Mouse (Mus musculus) stomach, embryonic 15.5 days (tissue): Measurements from ENCODE around the gene Zfp217. TPM values are rescaled to one million over a fixed set of nuclear protein-coding genes. Genes with fewer than 3 reads are reported as not detected.

ENCODE experiments used
- ATAC-seq: fragments of 200-750 bp; cut with Nextera tagmentation; 2 replicates; pipeline ENCODE4 v1.8.0; 2017; ENCODE audit warnings: low read depth, moderate number of reproducible peaks, moderate TSS enrichment; ENCODE audit not compliant: insufficient read depth, low FRiP score
- H3K27ac ChIP-seq: fragments of 300-500 bp; sonication (generic); 2 replicates; pipeline ENCODE4 v1.5.1; 2015; ENCODE audit warnings: mild to moderate bottlenecking, inconsistent platforms
- H3K27me3 ChIP-seq: fragments of 300-500 bp; sonication (generic); replicated peaks from 2 replicates; pipeline ENCODE4 v1.6.1; 2015; ENCODE audit warnings: inconsistent platforms
- H3K36me3 ChIP-seq: fragments of 300-500 bp; sonication (generic); 2 replicates; pipeline ENCODE4 v1.6.1; 2015; ENCODE audit warnings: inconsistent platforms
- H3K4me1 ChIP-seq: fragments of 300-500 bp; sonication (generic); 2 replicates; pipeline ENCODE4 v1.6.1; 2015; ENCODE audit warnings: inconsistent platforms
- H3K4me2 ChIP-seq: fragments of 300-500 bp; sonication (generic); 2 replicates; pipeline ENCODE4 v1.6.1; 2015; ENCODE audit warnings: mild to moderate bottlenecking, inconsistent platforms
- H3K4me3 ChIP-seq: fragments of 300-500 bp; sonication (generic); replicated peaks from 2 replicates; pipeline ENCODE4 v1.5.1; 2015; ENCODE audit warnings: inconsistent platforms
- H3K9ac ChIP-seq: fragments of 300-500 bp; sonication (generic); 2 replicates; pipeline ENCODE4 v1.6.1; 2015; ENCODE audit warnings: inconsistent platforms
- H3K9me3 ChIP-seq: fragments of 300-500 bp; sonication (generic); 2 replicates; pipeline ENCODE4 v1.6.1; 2016; ENCODE audit warnings: inconsistent platforms
- WGBS: fragments of 180-500 bp; shearing (Covaris S2); methylation state at CpG from one replicate; pipeline ENCODE4 v1.1.7; 2015; 5-methylcytosine and 5-hydroxymethylcytosine counted together
- polyA plus RNA-seq: library from polyadenylated mRNA; unstranded; fragments of >200 nt; fragmentation: Nextera tagmentation; extraction: Ambion mirVana; gene quantifications from 2 replicates; pipeline ENCODE4 v1.2.1, GENCODE M21; 2015

The Zfp217 gene
- polyA plus RNA-seq, 1 experiment from 2014 or later = 4.0 TPM

DNA sequence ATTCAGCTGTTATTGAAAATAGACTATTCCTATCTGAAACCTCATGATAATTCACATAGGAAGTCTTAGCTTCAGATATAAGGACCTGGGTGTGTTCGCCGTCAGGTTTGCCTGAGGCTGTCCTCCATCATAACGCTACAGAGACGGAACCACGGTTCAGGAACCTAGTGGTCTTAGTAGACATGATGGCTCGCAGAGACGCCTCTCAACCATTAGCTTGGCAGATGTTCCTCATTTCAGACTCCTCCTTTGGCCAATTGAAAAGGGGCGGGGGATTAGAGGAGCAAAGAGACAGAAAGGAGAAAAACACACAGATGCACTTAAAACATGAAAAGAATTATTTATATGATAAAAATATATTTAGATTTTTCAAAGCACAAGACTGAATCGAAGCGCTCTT lies 69.9 kb downstream of the Zfp217 start:
- Histone ChIP-seq H3K36me3 (no peaks in the 10 kb centered on the region), H3K27me3 (no peaks in the 10 kb centered on the region), H3K9me3 (no peaks in the 10 kb centered on the region), H3K4me2 (no peak overlapping the region), H3K9ac (no peak overlapping the region), H3K27ac (no peak overlapping the region), H3K4me3 (no peak overlapping the region), H3K4me1 (no peaks in the 10 kb centered on the region)
- WGBS = 60% methylated on average over 10 of the region's 10 CpGs
- ATAC-seq = no peak

DNA sequence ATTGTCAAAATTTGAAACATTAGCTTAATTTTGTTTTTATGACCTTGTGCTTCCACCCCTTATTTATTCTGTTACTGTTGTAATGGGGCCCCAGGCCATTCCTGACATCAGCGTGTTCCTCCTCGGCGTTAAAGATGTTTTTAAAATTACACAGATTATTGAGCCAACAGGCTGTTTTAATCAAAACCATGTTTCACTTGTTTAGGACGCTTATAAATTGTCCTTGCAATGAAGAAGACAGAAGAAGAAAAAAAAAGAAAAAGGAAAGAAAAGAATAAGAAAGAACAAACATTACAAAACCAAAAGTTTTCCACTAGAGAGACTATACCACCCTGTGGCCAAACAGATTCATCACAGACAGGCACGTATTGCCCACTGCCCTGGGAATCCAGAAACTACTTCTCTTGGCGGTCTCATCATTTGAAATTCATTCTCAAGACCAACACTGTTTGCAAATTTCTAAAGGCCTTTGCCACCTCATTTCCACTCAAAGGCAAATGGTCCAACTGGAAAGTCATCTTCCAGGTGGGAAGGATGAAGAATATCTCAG lies 70.9 kb downstream of the Zfp217 start:
- no peak overlapping the region for H3K9ac ChIP-seq
- H3K9me3 ChIP-seq = no peaks in the 10 kb centered on the region
- WGBS = 55% methylated on average over 6 of the region's 6 CpGs
- no peak overlapping the region for H3K4me2 ChIP-seq
- no peaks in the 10 kb centered on the region for H3K4me1 ChIP-seq
- H3K27ac ChIP-seq = no peak overlapping the region
- H3K4me3 ChIP-seq = no peak overlapping the region
- H3K36me3 ChIP-seq = no peaks in the 10 kb centered on the region
- no peak for ATAC-seq
- H3K27me3 ChIP-seq = no peaks in the 10 kb centered on the region

GRCm38 (mm10) chr2:170070641-170071241 lies 77.2 kb downstream of the Zfp217 start:
- 21% methylated on average over 15 of the region's 15 CpGs for WGBS
- H3K4me3 ChIP-seq = peak overlapping the region; percentile 6; the same call in 1 of the 2 replicates

GRCm38 (mm10) chr2:170069976-170070375 lies 77.9 kb downstream of the Zfp217 start:
- Histone ChIP-seq H3K9ac (no peak overlapping the region), H3K4me3 (no peak overlapping the region), H3K36me3 (no peaks in the 10 kb centered on the region), H3K4me2 (no peak overlapping the region), H3K27me3 (no peaks in the 10 kb centered on the region), H3K9me3 (no peaks in the 10 kb centered on the region), H3K4me1 (peaks cover 7% of the 10 kb centered on the region; the same call in 1 of the 2 replicates), H3K27ac (peak overlapping the region; percentile 67)
- no peak for ATAC-seq
- WGBS = 67% methylated on average over 5 of the region's 5 CpGs

More at GRCm38 (mm10) chr2:170070641-170071241, 77.2 kb downstream of the Zfp217 start:
- H3K4me1 ChIP-seq = peaks cover 7% of the 10 kb centered on the region; the same call in 1 of the 2 replicates
- H3K27me3 ChIP-seq = no peaks in the 10 kb centered on the region
- peak overlapping the region; percentile 67; the same call in 1 of the 2 replicates for H3K27ac ChIP-seq
- no peaks in the 10 kb centered on the region for H3K9me3 ChIP-seq
- ATAC-seq = peak; percentile 83
- peak overlapping the region; percentile 52 for H3K4me2 ChIP-seq
- no peak overlapping the region for H3K9ac ChIP-seq
- H3K36me3 ChIP-seq = no peaks in the 10 kb centered on the region

GRCm38 (mm10) chr2:170062378-170062777 lies 85.5 kb downstream of the Zfp217 start:
- WGBS = 62% methylated on average over 3 of the region's 3 CpGs
- H3K9me3 ChIP-seq = no peaks in the 10 kb centered on the region

GRCm38 (mm10) chr2:170060066-170060465 lies 87.8 kb downstream of the Zfp217 start:
- 65% methylated on average over 4 of the region's 4 CpGs for WGBS
- no peak overlapping the region for H3K4me3 ChIP-seq
- no peaks in the 10 kb centered on the region for H3K9me3 ChIP-seq
- ATAC-seq = no peak
- no peaks in the 10 kb centered on the region for H3K27me3 ChIP-seq
- no peaks in the 10 kb centered on the region for H3K36me3 ChIP-seq
- no peak overlapping the region for H3K9ac ChIP-seq
- no peak overlapping the region for H3K27ac ChIP-seq
- no peaks in the 10 kb centered on the region for H3K4me1 ChIP-seq
- no peak overlapping the region for H3K4me2 ChIP-seq

More at GRCm38 (mm10) chr2:170062378-170062777, 85.5 kb downstream of the Zfp217 start:
- H3K9ac ChIP-seq = no peak overlapping the region
- no peaks in the 10 kb centered on the region for H3K4me1 ChIP-seq
- no peak overlapping the region for H3K4me3 ChIP-seq
- no peaks in the 10 kb centered on the region for H3K27me3 ChIP-seq
- no peak for ATAC-seq
- no peak overlapping the region for H3K4me2 ChIP-seq
- no peaks in the 10 kb centered on the region for H3K36me3 ChIP-seq
- no peak overlapping the region for H3K27ac ChIP-seq

DNA sequence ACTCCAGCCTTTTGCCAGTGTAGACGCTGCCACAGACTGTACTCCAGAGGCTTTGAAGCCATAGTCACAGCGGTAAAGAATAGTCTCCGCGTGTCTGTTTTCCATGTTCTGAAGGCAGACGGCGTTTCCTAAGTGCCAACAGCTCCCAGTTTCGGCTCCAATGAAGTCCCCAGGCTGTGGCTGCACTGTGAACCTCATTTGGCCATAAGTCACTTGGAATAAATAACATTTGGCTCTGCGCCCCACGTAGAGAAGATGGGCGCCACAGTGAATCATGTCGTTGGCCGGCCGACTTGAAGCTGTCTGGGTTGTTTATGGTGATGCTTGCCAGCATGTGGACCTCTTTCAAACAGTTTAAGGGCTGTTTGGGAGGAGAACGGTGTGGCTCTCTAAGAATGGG lies 89.1 kb downstream of the Zfp217 start:
- H3K36me3 ChIP-seq = no peaks in the 10 kb centered on the region
- no peaks in the 10 kb centered on the region for H3K4me1 ChIP-seq
- no peak for ATAC-seq
- no peak overlapping the region for H3K27ac ChIP-seq
- no peak overlapping the region for H3K9ac ChIP-seq
- 67% methylated on average over 14 of the region's 14 CpGs for WGBS
- H3K27me3 ChIP-seq = no peaks in the 10 kb centered on the region
- no peak overlapping the region for H3K4me3 ChIP-seq
- H3K9me3 ChIP-seq = no peaks in the 10 kb centered on the region
- no peak overlapping the region for H3K4me2 ChIP-seq
